Mouse (Mus musculus): ENCODE data around the gene Gm29582.
"Not testable (repeated sequence)": the region's sequence is repeated elsewhere in the genome, so short reads cannot be mapped to it uniquely, and the experiment has no call there.

Gm29582 gene

GRCm38 (mm10) chrY:30738461-30738860 lies at the start of gene Gm29582:
Gene Gm29582 (minus strand): TSS chrY:30738561.
- not testable (repeated sequence) for DNase-seq (ENCODE audit: low spot score in 2 of 2)

Measured in spleen, postnatal 4 days (tissue).